Mouse (Mus musculus) right cerebral cortex, adult 2 months (tissue): Measurements from ENCODE around the gene Eif4e2.

ENCODE experiments used
- DNase-seq, 2 experiments: peaks; one replicate each; pipeline ENCODE4 v3.0.0; 2021 to 2022; ENCODE audit warnings: low spot score in 2 of 2

Gene Eif4e2

GRCm38 (mm10) chr1:87201848-87202247 lies 11.9 kb upstream of the Eif4e2 start:
- no peak for DNase-seq

DNA sequence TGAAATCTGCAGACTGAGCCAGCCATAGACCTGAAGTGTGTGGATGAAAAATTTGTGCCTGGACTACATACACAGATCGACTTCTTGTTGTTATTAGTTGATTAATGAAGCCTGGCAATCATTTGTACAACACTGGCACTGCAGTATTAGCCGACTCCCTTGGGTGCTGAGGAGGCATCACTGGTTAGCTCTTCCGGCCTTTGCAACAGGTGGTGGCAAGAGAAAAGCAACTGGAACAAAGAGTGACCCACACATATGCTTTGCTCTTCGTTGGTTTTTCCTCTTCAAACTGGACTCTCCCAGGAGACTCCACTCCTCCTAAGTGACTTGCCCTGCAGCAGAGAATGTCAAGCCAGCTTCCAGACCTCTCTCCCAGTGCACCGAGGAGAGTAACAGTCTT lies 9.9 kb upstream of the Eif4e2 start:
- no peak for DNase-seq

DNA sequence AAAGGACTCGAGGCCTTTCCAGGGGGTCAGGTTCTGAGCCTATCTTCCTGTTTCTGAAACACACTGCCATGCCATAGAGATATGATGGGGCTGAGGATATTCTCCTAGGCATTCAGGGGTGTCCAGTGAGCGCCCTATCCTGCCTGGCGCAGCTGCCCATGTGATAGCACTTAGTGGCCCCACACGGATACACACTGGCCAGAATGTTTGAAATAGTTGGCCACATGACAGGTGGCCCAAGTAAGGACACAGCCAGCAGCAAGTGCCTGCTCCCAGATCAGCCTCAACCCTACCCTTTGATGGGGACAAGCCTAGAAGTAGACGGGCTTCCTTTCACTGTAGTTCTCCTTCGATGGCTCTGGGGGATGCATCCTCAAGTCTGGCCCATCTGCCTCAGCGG lies 9.2 kb upstream of the Eif4e2 start, which contains the start of gene Chrng:
TSS of gene Chrng (plus strand) at position 193 of the 400 bp plus-strand sequence.
- no peak for DNase-seq

- DNase-seq = no peak
These were observed 8.7 kb upstream of the Eif4e2 start for GRCm38 (mm10) chr1:87205038-87205437.

DNA sequence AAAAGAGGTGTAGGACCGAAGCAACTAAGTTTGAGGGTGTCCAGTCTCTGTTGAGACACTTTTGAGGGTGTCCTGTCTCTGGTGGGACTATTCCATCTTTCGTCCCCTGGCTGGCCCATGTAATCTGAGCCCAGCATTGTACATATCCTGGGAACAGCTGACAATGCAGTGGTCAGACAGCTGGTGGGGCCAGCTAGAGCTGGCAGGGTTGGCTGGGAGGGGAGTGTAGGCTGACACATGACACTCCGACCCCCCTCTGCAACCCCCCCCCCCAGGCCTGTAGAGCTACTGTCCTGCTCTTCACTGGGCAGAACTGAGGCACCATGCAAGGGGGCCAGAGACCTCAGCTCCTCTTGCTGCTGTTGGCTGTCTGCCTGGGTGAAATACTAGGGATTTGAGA lies 8.2 kb upstream of the Eif4e2 start:
- DNase-seq = no peak

DNA sequence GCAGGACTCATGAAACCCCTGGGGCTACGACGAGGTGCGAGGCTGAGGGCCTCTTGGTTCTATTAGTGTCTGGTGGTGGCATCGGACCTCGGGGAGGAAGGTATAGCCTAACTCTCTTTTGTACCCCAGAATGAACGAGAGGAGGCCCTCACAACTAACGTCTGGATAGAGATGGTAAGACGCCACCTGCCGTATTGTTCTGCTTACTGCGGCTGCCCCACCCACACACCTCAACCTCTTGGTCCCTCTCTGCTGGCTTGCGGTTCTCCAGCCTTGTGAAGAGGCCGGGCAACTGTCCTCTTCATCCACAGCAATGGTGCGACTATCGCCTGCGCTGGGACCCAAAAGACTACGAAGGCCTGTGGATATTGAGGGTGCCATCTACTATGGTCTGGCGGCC lies 7.4 kb upstream of the Eif4e2 start:
- no peak for DNase-seq

DNA sequence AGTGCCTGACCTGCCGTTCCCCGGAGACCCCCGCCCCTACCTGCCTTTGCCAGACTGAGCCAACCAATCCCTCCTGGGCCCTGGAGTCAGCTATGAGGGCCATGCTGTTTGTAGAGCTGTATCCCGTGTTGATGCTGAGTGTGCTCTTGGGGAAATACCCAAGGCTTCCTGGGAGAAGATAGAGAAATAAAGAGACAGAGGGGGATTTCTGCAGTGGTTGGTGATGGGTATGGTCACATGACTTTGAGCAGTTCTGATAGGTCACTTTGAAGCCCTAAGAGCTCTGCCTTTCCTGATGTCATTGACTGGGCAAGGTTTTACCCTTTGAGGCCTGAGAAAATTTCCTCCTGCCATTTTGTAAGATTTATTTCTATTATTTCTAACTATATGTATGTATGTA lies 2.3 kb upstream of the Eif4e2 start:
- DNase-seq = no peak

GRCm38 (mm10) chr1:87214748-87215147 lies 1.0 kb downstream of the Eif4e2 start:
- DNase-seq = no peak

DNA sequence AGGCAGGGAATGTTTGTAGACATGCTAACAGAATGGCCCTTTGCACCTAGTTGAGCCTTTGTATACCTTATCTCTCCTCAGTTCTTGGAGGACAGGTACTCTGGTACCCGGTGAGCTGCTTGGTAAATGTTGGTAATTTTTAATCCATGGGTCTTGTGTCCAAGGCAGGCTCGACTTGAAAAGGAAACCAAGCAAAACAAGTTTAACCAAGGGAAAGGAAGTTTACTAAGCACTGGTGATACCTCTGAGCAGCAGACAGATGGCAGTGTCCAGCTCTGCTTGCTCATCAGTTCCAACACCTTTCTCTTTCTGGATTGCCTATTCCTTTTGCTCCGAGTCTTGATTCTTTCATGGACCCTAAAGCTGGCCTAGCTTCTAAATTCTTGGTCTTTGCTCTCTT lies 4.2 kb downstream of the Eif4e2 start:
- peak in 1 of 2 experiments; percentile 6 for DNase-seq

GRCm38 (mm10) chr1:87225739-87226138 lies 12.0 kb downstream of the Eif4e2 start:
- no peak for DNase-seq

- DNase-seq = no peak
These were observed 12.9 kb downstream of the Eif4e2 start for GRCm38 (mm10) chr1:87226409-87227159.

GRCm38 (mm10) chr1:87227160-87227550 lies 13.4 kb downstream of the Eif4e2 start:
- DNase-seq = no peak

GRCm38 (mm10) chr1:87230606-87231005 lies 16.9 kb downstream of the Eif4e2 start:
- no peak for DNase-seq

- no peak for DNase-seq
These were observed 18.5 kb downstream of the Eif4e2 start for GRCm38 (mm10) chr1:87232197-87232596.

- DNase-seq = no peak
These were observed 25.3 kb downstream of the Eif4e2 start for GRCm38 (mm10) chr1:87239056-87239455.

- no peak for DNase-seq
These were observed 29.3 kb downstream of the Eif4e2 start for GRCm38 (mm10) chr1:87243021-87243420.

- no peak for DNase-seq
These were observed 31.7 kb downstream of the Eif4e2 start for GRCm38 (mm10) chr1:87245430-87245829.

DNA sequence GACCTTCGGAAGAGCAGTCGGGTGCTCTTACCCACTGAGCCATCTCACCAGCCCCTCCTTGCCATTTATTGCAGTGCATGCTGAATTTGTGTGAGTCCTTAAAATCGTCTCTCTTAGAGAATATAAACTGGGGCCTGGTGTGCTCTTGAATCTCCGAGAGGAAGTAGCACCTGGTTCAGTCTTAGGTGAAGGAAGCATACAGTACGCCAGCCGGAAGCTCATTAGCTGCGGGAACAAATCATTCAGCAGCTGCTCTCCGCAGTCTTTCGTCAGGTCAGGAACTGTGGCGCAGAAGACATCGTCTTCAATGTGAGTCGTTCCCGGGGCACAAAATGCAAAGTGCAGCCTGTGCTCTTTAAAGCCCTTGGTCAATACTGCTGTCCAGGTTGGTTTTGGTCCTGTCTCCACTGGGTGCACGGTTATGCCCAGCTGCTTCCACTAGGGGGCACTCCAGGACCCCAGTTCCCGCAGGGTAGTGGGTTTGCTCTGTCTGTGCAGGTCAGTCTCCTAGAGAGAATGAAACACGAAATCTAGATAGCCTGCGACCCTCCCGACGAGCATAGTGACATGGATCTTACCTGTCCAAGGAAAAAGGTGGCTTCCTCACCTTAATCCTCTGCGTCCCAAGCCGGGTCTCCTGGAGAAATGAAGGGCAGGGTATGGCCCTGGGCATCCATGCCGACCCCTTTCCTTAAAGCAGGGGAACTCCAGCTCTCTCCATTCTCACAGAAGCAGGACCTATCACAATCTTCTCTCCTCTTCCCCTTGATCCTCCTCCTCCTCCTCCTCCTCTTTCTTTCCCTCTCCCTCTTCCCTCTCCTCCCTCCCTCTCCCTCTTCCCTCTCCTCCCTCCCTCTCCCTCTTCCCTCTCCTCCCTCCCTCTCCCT lies 32.5 kb downstream of the Eif4e2 start:
- DNase-seq = peak; percentile 79 to 87

DNA sequence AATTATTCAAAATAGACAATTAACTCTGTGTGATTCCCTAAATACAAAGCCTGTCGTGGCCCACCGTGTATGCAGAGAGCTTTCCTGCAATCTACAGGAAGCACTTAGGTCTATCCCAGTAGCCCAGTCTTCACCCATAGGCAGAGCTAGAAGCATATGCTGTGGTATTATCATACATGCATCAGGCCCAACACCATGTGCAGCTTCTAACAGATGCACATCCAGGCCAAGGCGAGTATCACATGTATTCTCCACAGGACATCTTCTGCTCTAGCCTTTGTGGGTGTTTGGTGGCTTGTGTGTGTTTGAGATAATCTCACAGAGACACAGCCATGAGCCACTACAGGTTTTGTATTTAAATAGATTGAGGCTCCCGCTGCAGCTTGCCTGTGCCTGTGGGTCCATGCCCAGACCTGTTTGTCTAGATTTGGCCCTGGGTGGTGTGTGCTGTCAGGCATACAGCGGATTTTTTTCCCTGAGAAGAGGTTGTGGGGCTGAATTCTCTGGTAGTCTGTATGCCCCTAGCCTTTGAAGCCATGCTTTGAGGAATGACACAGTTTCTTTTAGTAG lies 38.4 kb downstream of the Eif4e2 start:
- DNase-seq = no peak

- DNase-seq = no peak
These were observed 41.5 kb downstream of the Eif4e2 start for GRCm38 (mm10) chr1:87255173-87255572.

DNA sequence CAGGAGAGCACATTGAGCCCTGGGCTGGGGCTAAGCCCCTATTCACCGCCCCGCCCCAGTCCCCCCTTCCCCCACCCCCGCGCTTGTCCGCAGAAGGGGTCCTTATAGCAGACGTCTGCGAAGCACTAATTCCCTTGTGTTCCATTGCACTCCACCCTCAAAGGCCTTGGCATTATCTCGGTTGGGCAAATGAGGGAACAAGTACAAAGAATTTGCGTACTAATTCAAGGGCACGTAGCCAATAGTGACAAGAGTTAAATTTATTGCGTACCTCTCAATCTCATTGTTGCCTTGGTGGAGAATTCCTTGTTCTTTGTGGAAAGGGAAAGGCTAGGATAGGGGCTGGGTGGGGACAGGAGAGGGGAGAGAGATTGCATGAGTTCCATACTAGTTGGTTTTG lies 44.0 kb downstream of the Eif4e2 start:
- no peak for DNase-seq

- no peak for DNase-seq
These were observed 44.8 kb downstream of the Eif4e2 start for GRCm38 (mm10) chr1:87258484-87258883.

DNA sequence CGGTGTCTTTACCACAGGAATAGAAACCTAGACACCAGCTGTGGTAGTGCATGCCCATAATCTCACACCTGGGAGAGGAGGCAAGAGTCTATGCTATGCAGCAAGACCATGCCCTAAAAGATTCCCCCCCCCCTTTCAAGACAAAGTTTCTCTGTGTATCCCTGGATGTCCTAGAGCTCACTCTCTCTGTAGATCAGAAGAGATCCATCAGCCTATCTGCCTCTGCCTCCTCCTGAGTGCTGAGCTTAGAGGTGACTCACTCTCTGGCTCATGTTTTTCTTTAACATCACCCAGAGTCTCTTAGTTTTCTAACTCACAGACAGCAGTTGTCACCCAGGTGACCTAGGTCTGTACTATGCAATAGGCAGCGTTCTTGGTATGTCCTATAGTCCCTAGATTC lies 45.6 kb downstream of the Eif4e2 start:
- no peak for DNase-seq
